Mouse (Mus musculus) midbrain, embryonic 11.5 days (tissue): ENCODE measurements around the gene Cnppd1. TPM values are rescaled to one million over a fixed set of nuclear protein-coding genes. Genes with fewer than 3 reads are reported as not detected.
A peak's percentile ranks its signal among the peaks of the same experiment; 100 is the strongest.

Source experiments
- ATAC-seq: fragments of 200-750 bp; cut with Nextera tagmentation; 2 replicates; pipeline ENCODE4 v1.8.0; 2017; ENCODE audit warnings: moderate TSS enrichment, moderate library complexity; ENCODE audit not compliant: low FRiP score
- DNase-seq: peaks from one replicate; pipeline ENCODE4 v3.0.0; 2015; ENCODE audit warnings: low spot score; ENCODE audit errors: missing footprints
- H3K27ac ChIP-seq: fragments of 300-500 bp; sonication (generic); 2 replicates; pipeline ENCODE4 v1.5.1; 2014; ENCODE audit warnings: low read depth, low read length
- H3K27me3 ChIP-seq: fragments of 300-500 bp; sonication (generic); 2 replicates; pipeline ENCODE4 v1.6.1; 2014; ENCODE audit warnings: mild to moderate bottlenecking, low read length, moderate library complexity, mixed read lengths; ENCODE audit not compliant: control insufficient read depth, insufficient read depth
- H3K36me3 ChIP-seq: fragments of 300-500 bp; sonication (generic); 2 replicates; pipeline ENCODE4 v1.6.1; 2014; ENCODE audit warnings: mild to moderate bottlenecking, low read length, moderate library complexity, mixed read lengths; ENCODE audit not compliant: control insufficient read depth, insufficient read depth
- H3K4me1 ChIP-seq: fragments of 300-500 bp; sonication (generic); 2 replicates; pipeline ENCODE4 v1.6.1; 2014; ENCODE audit warnings: low read length; ENCODE audit not compliant: control insufficient read depth, insufficient read depth
- H3K4me2 ChIP-seq: fragments of 300-500 bp; sonication (generic); 2 replicates; pipeline ENCODE4 v1.6.1; 2014; ENCODE audit warnings: mild to moderate bottlenecking, moderate library complexity
- H3K4me3 ChIP-seq: fragments of 300-500 bp; sonication (generic); 2 replicates; pipeline ENCODE4 v1.5.1; 2014; ENCODE audit warnings: low read depth, low read length
- H3K9ac ChIP-seq: fragments of 300-500 bp; sonication (generic); 2 replicates; pipeline ENCODE4 v1.6.1; 2014; ENCODE audit warnings: low read length
- H3K9me3 ChIP-seq: fragments of 300-500 bp; sonication (generic); 2 replicates; pipeline ENCODE4 v1.6.1; 2016; ENCODE audit warnings: low read length; ENCODE audit not compliant: control insufficient read depth
- WGBS: fragments of 180-500 bp; shearing (Covaris S2); extraction: QIAGEN DNeasy Blood & Tissue Kit; methylation state at CpG from one replicate; pipeline ENCODE4 v1.1.7; 2014; 5-methylcytosine and 5-hydroxymethylcytosine counted together
- polyA plus RNA-seq: library from polyadenylated mRNA; unstranded; fragments of >200 nt; fragmentation: Nextera tagmentation; extraction: Ambion mirVana; gene quantifications from 2 replicates; pipeline ENCODE4 v1.2.1, GENCODE M21; 2014

Cnppd1 gene
- polyA plus RNA-seq, 1 experiment from 2014 or later, result 49.8 TPM

- Histone ChIP-seq H3K27ac (no peak overlapping the region), H3K9ac (no peak overlapping the region), H3K9me3 (no peaks in the 10 kb centered on the region), H3K36me3 (no peaks in the 10 kb centered on the region), H3K4me1 (no peaks in the 10 kb centered on the region), H3K4me3 (no peak overlapping the region), H3K27me3 (no peaks in the 10 kb centered on the region), H3K4me2 (no peak overlapping the region)
- DNase-seq (no peak), ATAC-seq (no peak)
Measured at GRCm38 (mm10) chr1:75158990-75159389, 16.5 kb upstream of the Cnppd1 start.

DNA sequence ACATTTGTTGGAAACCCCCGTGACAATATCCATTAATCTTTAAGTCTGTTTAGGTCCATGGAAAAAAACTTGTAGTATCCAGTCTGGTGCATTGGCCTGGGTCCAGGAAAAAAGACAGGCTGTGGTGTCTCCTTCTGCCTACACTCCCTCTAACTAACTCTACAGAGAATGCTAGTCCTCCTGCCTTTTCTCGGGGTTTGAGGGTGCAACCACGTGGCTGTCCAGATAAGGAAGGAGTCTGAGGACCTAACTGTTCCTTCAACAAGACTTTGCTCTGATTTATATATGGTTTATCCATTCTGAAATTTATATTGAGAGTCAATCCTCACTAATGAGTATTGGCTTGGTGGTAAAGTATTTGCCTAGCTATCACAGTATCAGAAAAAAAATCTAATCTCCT, 13.3 kb upstream of the Cnppd1 start:
- H3K27me3 ChIP-seq, result no peaks in the 10 kb centered on the region
- ATAC-seq (no peak), DNase-seq (no peak)
- H3K4me1 ChIP-seq, result no peaks in the 10 kb centered on the region
- no peak overlapping the region for H3K4me3 ChIP-seq
- H3K9ac ChIP-seq, result no peak overlapping the region
- H3K4me2 ChIP-seq, result no peak overlapping the region
- no peaks in the 10 kb centered on the region for H3K9me3 ChIP-seq
- H3K27ac ChIP-seq, result no peak overlapping the region
- WGBS, result 75% methylated on average over 3 of the region's 3 CpGs
- H3K36me3 ChIP-seq, result no peaks in the 10 kb centered on the region

- Histone ChIP-seq H3K27ac (no peak overlapping the region), H3K36me3 (peaks cover 17% of the 10 kb centered on the region), H3K4me2 (no peak overlapping the region), H3K4me3 (no peak overlapping the region), H3K4me1 (peaks cover 4% of the 10 kb centered on the region; the same call in 1 of the 2 replicates), H3K9me3 (no peaks in the 10 kb centered on the region), H3K27me3 (no peaks in the 10 kb centered on the region), H3K9ac (no peak overlapping the region)
- DNase-seq, result no peak
- 94% methylated on average over 4 of the region's 4 CpGs for WGBS
- no peak for ATAC-seq
Measured at GRCm38 (mm10) chr1:75148727-75149126, 6.2 kb upstream of the Cnppd1 start.

DNA sequence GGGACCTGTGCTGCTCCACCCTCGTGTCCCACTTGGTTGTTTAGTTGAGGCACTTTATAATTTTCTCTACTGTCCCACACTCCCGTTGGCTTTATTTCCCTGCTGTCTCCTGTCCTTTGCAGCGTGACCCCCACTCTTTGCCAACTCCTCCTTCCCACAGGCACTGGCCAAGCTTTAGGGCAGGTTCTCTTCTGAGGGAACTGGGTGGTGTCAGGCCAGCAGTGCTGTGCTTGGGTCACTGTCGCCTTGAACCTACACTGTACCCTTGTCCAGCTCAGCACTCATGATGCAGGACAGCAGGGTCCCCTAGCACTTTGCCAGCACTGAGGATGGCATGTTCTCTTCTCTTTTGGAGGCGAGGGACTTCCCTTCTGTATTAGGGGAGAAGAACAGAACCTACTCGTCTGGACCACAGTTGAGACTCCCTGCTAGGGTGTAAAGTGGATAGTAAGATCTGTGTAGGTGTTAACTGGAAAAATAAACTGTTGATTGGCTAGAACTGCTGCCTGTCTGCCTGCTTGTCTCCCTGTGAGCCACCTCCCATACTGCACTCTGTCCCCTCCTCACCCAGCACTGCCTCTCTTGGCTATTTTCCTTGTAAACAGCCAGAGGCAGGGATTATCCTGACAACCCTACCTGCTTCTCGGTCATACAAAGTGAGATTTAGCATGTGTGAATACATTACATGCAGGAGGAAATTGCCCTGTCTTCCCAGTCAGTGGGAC, 5.1 kb upstream of the Cnppd1 start:
- H3K4me2 ChIP-seq, result no peak overlapping the region
- no peak overlapping the region for H3K27ac ChIP-seq
- no peaks in the 10 kb centered on the region for H3K27me3 ChIP-seq
- no peak for ATAC-seq
- no peaks in the 10 kb centered on the region for H3K9me3 ChIP-seq
- peaks cover 17% of the 10 kb centered on the region for H3K36me3 ChIP-seq
- DNase-seq, result no peak
- H3K9ac ChIP-seq, result no peak overlapping the region
- peaks cover 6% of the 10 kb centered on the region; the same call in 1 of the 2 replicates for H3K4me1 ChIP-seq
- 82% methylated on average over 7 of the region's 7 CpGs for WGBS
- no peak overlapping the region for H3K4me3 ChIP-seq

DNA sequence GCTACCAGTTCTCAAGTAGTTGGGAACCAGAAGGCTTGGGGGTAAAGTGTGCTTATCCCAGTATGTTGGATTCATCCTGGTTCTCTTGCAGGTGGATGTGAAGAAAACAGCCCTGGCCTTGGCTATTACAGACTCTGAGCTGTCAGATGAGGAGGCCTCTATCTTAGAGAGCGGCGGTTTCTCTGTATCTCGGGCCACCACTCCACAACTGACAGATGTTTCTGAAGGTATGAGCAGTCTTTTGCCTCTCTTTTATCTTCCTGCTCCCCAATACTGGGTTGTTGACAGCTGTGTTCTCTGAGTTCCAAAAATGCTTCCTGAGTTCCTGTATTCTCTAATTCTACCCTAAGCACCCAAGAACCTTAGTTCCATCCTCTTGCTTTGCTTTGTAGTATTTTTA, 3.1 kb upstream of the Cnppd1 start:
- 100% methylated on average over 3 of the region's 3 CpGs for WGBS
- no peak overlapping the region for H3K4me3 ChIP-seq
- peaks cover 17% of the 10 kb centered on the region for H3K36me3 ChIP-seq
- DNase-seq (no peak), ATAC-seq (no peak)
- no peak overlapping the region for H3K9ac ChIP-seq
- H3K4me1 ChIP-seq, result peaks cover 15% of the 10 kb centered on the region
- H3K9me3 ChIP-seq, result no peaks in the 10 kb centered on the region
- H3K27me3 ChIP-seq, result no peaks in the 10 kb centered on the region
- H3K4me2 ChIP-seq, result no peak overlapping the region
- H3K27ac ChIP-seq, result no peak overlapping the region

DNA sequence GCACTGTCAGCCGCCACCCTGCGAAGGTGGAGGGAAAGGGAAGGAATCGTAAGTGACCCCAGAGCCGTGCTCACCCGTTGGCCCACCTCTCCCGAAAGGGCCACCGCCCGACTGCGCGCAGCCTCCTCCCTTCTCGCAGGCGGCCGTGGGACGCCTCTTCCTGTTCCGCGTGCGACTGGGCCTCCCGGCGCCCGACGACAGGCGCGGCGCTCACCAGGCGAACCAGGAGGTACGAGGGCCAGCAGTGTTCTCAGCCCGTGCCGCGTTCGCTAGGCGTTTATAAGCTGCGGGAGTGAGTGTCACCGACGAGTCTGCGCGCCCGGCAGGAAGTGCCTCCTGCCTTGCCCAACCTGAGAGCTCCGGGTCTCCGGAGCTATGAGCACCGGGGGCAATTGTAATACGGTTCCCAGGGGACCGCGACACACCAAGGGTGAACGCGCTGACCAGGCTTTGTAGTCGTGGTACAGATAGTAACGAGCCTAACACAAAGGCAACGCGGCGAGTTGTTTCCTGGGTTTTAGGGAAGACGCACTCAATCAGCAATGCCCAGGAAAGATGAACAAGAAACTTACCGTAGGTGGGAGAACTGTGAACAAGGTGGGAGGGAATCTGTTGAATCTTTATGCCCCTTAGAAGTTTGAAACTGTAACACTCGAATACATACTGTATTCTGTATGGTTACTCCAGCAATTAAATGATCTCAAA, 873 bp downstream of the Cnppd1 start:
- Histone ChIP-seq H3K36me3 (peaks cover 15% of the 10 kb centered on the region), H3K4me2 (peak overlapping the region; percentile 97), H3K27me3 (no peaks in the 10 kb centered on the region), H3K27ac (peak overlapping the region; percentile 54), H3K9me3 (no peaks in the 10 kb centered on the region), H3K4me3 (peak overlapping the region; percentile 86), H3K4me1 (peaks cover 16% of the 10 kb centered on the region), H3K9ac (peak overlapping the region; percentile 95)
- WGBS, result under 1% methylated on average over 53 of the region's 53 CpGs
- ATAC-seq, result peak; percentile 15; the same call in 1 of the 2 replicates
- DNase-seq, result peak; percentile 93

DNA sequence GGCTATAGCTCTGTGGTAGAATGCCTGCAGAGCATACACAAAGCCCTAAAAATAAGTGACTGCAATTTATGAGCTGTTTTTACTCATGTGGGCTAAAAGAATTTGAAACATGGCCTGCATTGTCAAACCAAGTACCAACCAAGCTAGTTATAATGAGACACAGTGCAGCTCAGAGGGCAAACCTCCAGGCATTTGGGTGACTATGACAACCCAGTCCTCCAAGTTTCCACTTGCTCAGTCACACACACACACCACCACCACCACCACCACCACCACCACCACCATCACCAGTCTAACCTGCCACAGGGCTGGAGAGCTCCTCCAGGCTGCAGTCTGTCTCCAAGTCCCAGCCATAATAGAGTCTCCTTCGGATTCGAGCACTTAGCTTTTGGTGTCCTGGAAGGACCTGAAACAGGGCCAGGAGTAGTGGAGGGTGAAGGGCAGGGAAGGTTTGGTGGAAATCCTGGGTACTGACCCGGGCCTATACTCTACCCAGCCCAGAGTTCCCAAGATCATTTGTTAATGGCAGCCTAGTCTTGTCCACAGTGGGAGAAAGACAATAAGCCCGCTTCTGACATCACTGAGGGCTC, 1.8 kb downstream of the Cnppd1 start:
- Histone ChIP-seq H3K9ac (peak overlapping the region; percentile 95), H3K4me3 (peak overlapping the region; percentile 86), H3K4me1 (peaks cover 16% of the 10 kb centered on the region), H3K27ac (no peak overlapping the region), H3K4me2 (peak overlapping the region; percentile 97), H3K9me3 (no peaks in the 10 kb centered on the region), H3K36me3 (peaks cover 13% of the 10 kb centered on the region), H3K27me3 (no peaks in the 10 kb centered on the region)
- WGBS, result 67% methylated on average over 4 of the region's 4 CpGs
- ATAC-seq, result no peak
- no peak for DNase-seq

GRCm38 (mm10) chr1:75138448-75138847, 4.1 kb downstream of the Cnppd1 start:
- no peak overlapping the region for H3K4me3 ChIP-seq
- no peak for ATAC-seq

DNA sequence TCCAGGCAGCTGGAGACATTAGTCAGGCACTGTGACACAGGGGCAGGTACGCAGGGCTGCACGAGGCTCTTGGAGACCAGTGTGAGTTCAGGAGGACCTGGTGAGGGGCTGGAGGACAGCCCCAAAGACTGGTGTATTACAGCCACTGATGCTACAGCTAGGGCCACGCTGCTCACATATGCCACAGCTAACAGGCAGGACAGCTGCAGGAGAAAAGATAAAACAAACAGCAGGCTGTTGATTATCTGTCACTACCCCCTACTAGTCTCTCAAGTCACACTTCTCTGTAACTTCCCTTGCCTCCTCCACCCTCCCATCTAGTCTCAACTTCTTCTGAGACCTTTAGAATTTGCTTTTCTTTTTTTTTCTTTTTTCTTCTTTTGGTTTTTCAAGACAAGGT, 5.8 kb downstream of the Cnppd1 start:
- Histone ChIP-seq H3K27me3 (no peaks in the 10 kb centered on the region), H3K27ac (no peak overlapping the region), H3K9me3 (no peaks in the 10 kb centered on the region), H3K4me3 (no peak overlapping the region), H3K9ac (no peak overlapping the region), H3K4me1 (peaks cover 7% of the 10 kb centered on the region), H3K36me3 (peaks cover 4% of the 10 kb centered on the region), H3K4me2 (no peak overlapping the region)
- no peak for DNase-seq
- ATAC-seq, result no peak
- WGBS, result 86% methylated on average over 3 of the region's 3 CpGs

More at GRCm38 (mm10) chr1:75138448-75138847, 4.1 kb downstream of the Cnppd1 start:
- no peak for DNase-seq
- H3K9ac ChIP-seq, result no peak overlapping the region
- no peak overlapping the region for H3K4me2 ChIP-seq
- H3K4me1 ChIP-seq, result peaks cover 10% of the 10 kb centered on the region
- H3K27ac ChIP-seq, result no peak overlapping the region
- H3K9me3 ChIP-seq, result no peaks in the 10 kb centered on the region
- peaks cover 4% of the 10 kb centered on the region for H3K36me3 ChIP-seq
- no peaks in the 10 kb centered on the region for H3K27me3 ChIP-seq
- 91% methylated on average over 2 of the region's 2 CpGs for WGBS
